Mouse (Mus musculus) G1E (cell line): Measurements from ENCODE around the gene Marc1. TPM values are rescaled to one million over a fixed set of nuclear protein-coding genes. Genes with fewer than 3 reads are reported as not detected.

Experiments used
- ATAC-seq: 2 replicates; pipeline ENCODE4 v1.8.0; 2016; ENCODE audit warnings: mild to moderate bottlenecking; ENCODE audit not compliant: insufficient number of reproducible peaks, poor library complexity, low FRiP score, severe bottlenecking; ENCODE audit errors: extremely low read depth
- DNase-seq: peaks from one replicate; pipeline ENCODE4 v3.0.0; 2012; ENCODE audit warnings: low spot score
- H3K27me3 ChIP-seq: 2 replicates; pipeline ENCODE4 v1.6.1; 2012; ENCODE audit warnings: mild to moderate bottlenecking, low read length, inconsistent platforms; ENCODE audit not compliant: insufficient read depth
- H3K36me3 ChIP-seq: replicated peaks from 2 replicates; pipeline ENCODE3; 2012; ENCODE audit warnings: mild to moderate bottlenecking, inconsistent platforms
- H3K4me1 ChIP-seq: 2 replicates; pipeline ENCODE4 v1.6.1; 2012; ENCODE audit warnings: low read depth, low read length, inconsistent platforms, mixed read lengths; ENCODE audit not compliant: insufficient read depth
- H3K4me3 ChIP-seq: 2 replicates; pipeline ENCODE4 v1.5.1; 2012; ENCODE audit warnings: low read depth, mild to moderate bottlenecking, inconsistent platforms, low read length, moderate library complexity, mixed read lengths
- H3K9me3 ChIP-seq: replicated peaks from 2 replicates; pipeline ENCODE4 v1.6.1; 2012; ENCODE audit warnings: inconsistent platforms
- CTCF ChIP-seq: IDR thresholded peaks from 2 replicates; pipeline ENCODE4 v1.5.1; 2012; ENCODE audit warnings: low read depth, low read length, inconsistent platforms, mixed read lengths
- GATA1 ChIP-seq: IDR thresholded peaks from 2 replicates; pipeline ENCODE4 v1.6.1; 2012; ENCODE audit warnings: borderline replicate concordance, low read length, inconsistent platforms, mixed read lengths
- GATA2 ChIP-seq: IDR thresholded peaks from 2 replicates; pipeline ENCODE4 v1.6.1; 2012; ENCODE audit warnings: low read depth, low read length, inconsistent platforms, borderline replicate concordance
- POLR2AphosphoS5 ChIP-seq: IDR thresholded peaks from 2 replicates; pipeline ENCODE4 v1.6.1; 2012; ENCODE audit warnings: low read depth, low read length, inconsistent platforms; ENCODE audit not compliant: insufficient replicate concordance
- TAL1 ChIP-seq: conservative IDR thresholded peaks from 2 replicates; pipeline ENCODE4 v1.6.1; 2012; ENCODE audit warnings: low read depth, low read length, inconsistent platforms, mixed read lengths
- polyA plus RNA-seq: library from polyadenylated mRNA; stranded (reverse); fragments of >175 nt; gene quantifications from 2 replicates; pipeline ENCODE4 v1.2.3, GENCODE M21; 2012
- total RNA-seq, 2 experiments: library from RNA; stranded (forward) in 1 of 2; stranded (reverse) in 1 of 2; fragments of 200-1000 nt in 1 of 2; fragments of >200 nt in 1 of 2; fragmentation: Nextera tagmentation in 1 of 2; gene quantifications; 2 replicates each; pipeline ENCODE4 v1.2.3; 2014 to 2017

Marc1 gene
- not detected in 2 replicates for total RNA-seq (2014; fragmentation: Nextera tagmentation)
- total RNA-seq (2017) = not detected in 2 replicates
- not detected in 2 replicates for polyA plus RNA-seq

- TF ChIP-seq TAL1 = no peak
- no peak for TF ChIP-seq GATA1
- TF ChIP-seq GATA2 = no peak
- no peak for ATAC-seq
- no peak within 1 kb of the TSS for H3K4me3 ChIP-seq
Measured at GRCm38 (mm10) chr1:184810780-184811575, at the start of gene Marc1. Gene Marc1 (minus strand): TSS chr1:184811313.

GRCm38 (mm10) chr1:184860276-184860675, 49.2 kb upstream of the Marc1 start:
- Histone ChIP-seq H3K4me1 (no peaks in the 10 kb centered on the region), H3K9me3 (no peaks in the 10 kb centered on the region), H3K4me3 (no peak overlapping the region), H3K36me3 (no peaks in the 10 kb centered on the region), H3K27me3 (peaks cover 2% of the 10 kb centered on the region; the same call in 1 of the 2 replicates)
- ATAC-seq (no peak), DNase-seq (no peak)
- TF ChIP-seq TAL1 (no peak), CTCF (no peak), GATA1 (no peak), GATA2 (no peak), POLR2AphosphoS5 (no peak)

More at GRCm38 (mm10) chr1:184810780-184811575, at the start of gene Marc1:
- Histone ChIP-seq H3K9me3 (no peaks in the 10 kb centered on the region), H3K36me3 (peaks cover 27% of the 10 kb centered on the region), H3K27me3 (no peaks in the 10 kb centered on the region; the same call in 1 of the 2 replicates), H3K4me1 (0 out of 2 replicates have a peak, but pooled peaks cover 4% of the 10 kb centered on the region)
- no peak for DNase-seq

GRCm38 (mm10) chr1:184858253-184858652, 47.1 kb upstream of the Marc1 start:
- H3K36me3 ChIP-seq = no peaks in the 10 kb centered on the region
- DNase-seq (no peak), ATAC-seq (no peak)
- peaks cover 9% of the 10 kb centered on the region for H3K4me1 ChIP-seq
- H3K9me3 ChIP-seq = no peaks in the 10 kb centered on the region
- no peak overlapping the region for H3K4me3 ChIP-seq
- TF ChIP-seq GATA2 (no peak), POLR2AphosphoS5 (no peak), TAL1 (no peak), GATA1 (no peak), CTCF (no peak)
- peaks cover 4% of the 10 kb centered on the region; the same call in 1 of the 2 replicates for H3K27me3 ChIP-seq

GRCm38 (mm10) chr1:184857216-184857615, 46.1 kb upstream of the Marc1 start:
- TF ChIP-seq POLR2AphosphoS5 (no peak), CTCF (no peak), GATA1 (no peak), GATA2 (no peak), TAL1 (no peak)
- peaks cover 5% of the 10 kb centered on the region for H3K27me3 ChIP-seq
- H3K4me1 ChIP-seq = peaks cover 13% of the 10 kb centered on the region
- H3K9me3 ChIP-seq = no peaks in the 10 kb centered on the region
- DNase-seq = no peak
- no peaks in the 10 kb centered on the region for H3K36me3 ChIP-seq
- no peak for ATAC-seq
- H3K4me3 ChIP-seq = no peak overlapping the region

GRCm38 (mm10) chr1:184853922-184854321, 42.8 kb upstream of the Marc1 start:
- Histone ChIP-seq H3K4me3 (no peak overlapping the region), H3K36me3 (no peaks in the 10 kb centered on the region), H3K27me3 (peaks cover 13% of the 10 kb centered on the region), H3K4me1 (peaks cover 15% of the 10 kb centered on the region), H3K9me3 (no peaks in the 10 kb centered on the region)
- ATAC-seq (no peak), DNase-seq (no peak)
- TF ChIP-seq TAL1 (no peak), GATA1 (no peak), CTCF (no peak), POLR2AphosphoS5 (no peak)

- TF ChIP-seq TAL1 = no peak
- TF ChIP-seq CTCF = no peak
- no peak for TF ChIP-seq GATA2
- no peak for TF ChIP-seq POLR2AphosphoS5
- no peak for TF ChIP-seq GATA1
- H3K36me3 ChIP-seq = no peaks in the 10 kb centered on the region
- DNase-seq (peak; percentile 34), ATAC-seq (peak; percentile 72; the same call in 1 of the 2 replicates)
- peaks cover 13% of the 10 kb centered on the region for H3K27me3 ChIP-seq
- H3K4me1 ChIP-seq = peaks cover 15% of the 10 kb centered on the region
- H3K4me3 ChIP-seq = no peak overlapping the region
- no peaks in the 10 kb centered on the region for H3K9me3 ChIP-seq
Measured at GRCm38 (mm10) chr1:184853339-184853738, 42.2 kb upstream of the Marc1 start.
